26 mouse cellular contexts compared by ENCODE assay signal in genomic region chr16:65916831-65917230, GRCm38 (mm10).
"Had no signal": no experiment of that assay in that cellular context is flagged by ENCODE, and none has a peak within 500 bp of the region (broad histone marks: within the 10 kb centered on the region; RNA-seq: fewer than 3 reads in every experiment).

No protein-coding gene starts in this region.

- ATAC-seq: hindbrain, embryonic 16.5 days; inflammation-experienced regulatory T-cells, adult 6 months; intestine, embryonic 15.5 days; intestine, postnatal 0 days; liver, postnatal 0 days had no signal

- H3K9ac ChIP-seq: heart, embryonic 12.5 days; hindbrain, embryonic 12.5 days; hindbrain, embryonic 14.5 days; intestine, embryonic 15.5 days; limb, embryonic 13.5 days; liver, embryonic 13.5 days; liver, embryonic 15.5 days; liver, postnatal 0 days had no signal

- H3K4me2 ChIP-seq: heart, embryonic 12.5 days; hindbrain, embryonic 12.5 days; hindbrain, embryonic 14.5 days; intestine, embryonic 15.5 days; limb, embryonic 13.5 days; liver, embryonic 11.5 days; liver, embryonic 13.5 days; liver, embryonic 15.5 days had no signal

- H3K27ac ChIP-seq: gastrocnemius, adult 2 months; heart, embryonic 10.5 days; hindbrain, embryonic 10.5 days; hindbrain, embryonic 12.5 days; hindbrain, embryonic 14.5 days; intestine, embryonic 15.5 days; layer of hippocampus, adult 2 months; left cerebral cortex, adult 2 months; limb, embryonic 13.5 days; liver, embryonic 13.5 days; liver, embryonic 15.5 days had no signal

- DNase-seq: gastrocnemius, adult 2 months; gastrocnemius, postnatal 10 days; gastrocnemius, postnatal 25 days; heart, adult 18-20 months; heart, postnatal 10 days; heart, postnatal 4 days; kidney, adult 18-20 months; kidney, postnatal 25 days; kidney, postnatal 4 days; liver; liver, embryonic 13.5 days; liver, postnatal 0 days had no signal

- H3K36me3 ChIP-seq: heart, embryonic 10.5 days; heart, embryonic 12.5 days; hindbrain, embryonic 10.5 days; hindbrain, embryonic 12.5 days; intestine, embryonic 15.5 days; limb, embryonic 13.5 days; liver, embryonic 13.5 days; liver, embryonic 15.5 days had no signal

- H3K27me3 ChIP-seq: heart, embryonic 12.5 days; hindbrain, embryonic 12.5 days; intestine, embryonic 15.5 days; limb, embryonic 13.5 days; liver, embryonic 13.5 days; liver, embryonic 15.5 days had no signal

- H3K4me1 ChIP-seq: heart, embryonic 10.5 days; heart, embryonic 12.5 days; hindbrain, embryonic 10.5 days; hindbrain, embryonic 12.5 days; intestine, embryonic 15.5 days; limb, embryonic 13.5 days; liver, embryonic 13.5 days; liver, embryonic 15.5 days had no signal

- H3K9me3 ChIP-seq: heart, embryonic 10.5 days; heart, embryonic 12.5 days; hindbrain, embryonic 10.5 days; hindbrain, embryonic 12.5 days; intestine, embryonic 15.5 days; limb, embryonic 13.5 days; liver, embryonic 13.5 days; liver, embryonic 15.5 days had no signal

- H3K4me3 ChIP-seq: gastrocnemius, adult 2 months; heart, embryonic 10.5 days; heart, embryonic 12.5 days; hindbrain, embryonic 10.5 days; hindbrain, embryonic 12.5 days; intestine, embryonic 15.5 days; layer of hippocampus, adult 2 months; left cerebral cortex, adult 2 months; limb, embryonic 13.5 days; liver, embryonic 13.5 days; liver, embryonic 15.5 days had no signal
